Mouse (Mus musculus) retina, embryonic 14.5 days (tissue): ENCODE data around the gene Vps18.

Experiments used
- DNase-seq: peaks from one replicate; pipeline ENCODE4 v3.0.0-alpha.2; 2015; ENCODE audit warnings: low spot score

Gene Vps18

DNA sequence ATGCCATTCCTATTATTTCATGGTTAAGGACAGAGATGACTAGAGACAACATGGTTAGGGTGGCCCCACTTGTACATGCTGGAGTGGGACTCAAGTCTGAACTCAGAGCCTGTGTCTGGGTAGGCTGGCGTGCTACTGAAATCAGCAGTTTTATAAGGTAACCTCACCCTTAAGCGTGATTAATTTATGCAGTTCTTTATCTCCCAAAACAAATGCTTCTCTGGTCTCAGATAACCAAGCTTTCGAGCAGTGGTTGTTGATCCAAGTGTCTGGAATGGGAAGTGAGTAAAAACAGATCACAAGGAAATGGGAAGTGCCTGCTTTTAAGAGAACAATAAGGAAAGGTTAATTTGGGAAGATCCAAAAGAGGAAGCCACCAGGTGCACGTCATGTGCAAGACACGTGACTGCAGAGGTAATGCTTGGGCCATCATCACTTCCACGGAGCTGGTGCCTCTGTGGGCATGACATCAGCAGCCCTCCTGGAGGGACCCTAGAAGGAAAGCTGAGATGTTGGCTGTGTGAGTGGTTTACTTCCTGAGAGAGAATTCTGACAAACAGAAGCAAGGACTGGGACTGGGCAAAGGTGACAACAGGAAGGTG, 56.1 kb downstream of the Vps18 start:
- no peak for DNase-seq
